ENCODE assay signal across 9 mouse cellular contexts in the genomic region with DNA sequence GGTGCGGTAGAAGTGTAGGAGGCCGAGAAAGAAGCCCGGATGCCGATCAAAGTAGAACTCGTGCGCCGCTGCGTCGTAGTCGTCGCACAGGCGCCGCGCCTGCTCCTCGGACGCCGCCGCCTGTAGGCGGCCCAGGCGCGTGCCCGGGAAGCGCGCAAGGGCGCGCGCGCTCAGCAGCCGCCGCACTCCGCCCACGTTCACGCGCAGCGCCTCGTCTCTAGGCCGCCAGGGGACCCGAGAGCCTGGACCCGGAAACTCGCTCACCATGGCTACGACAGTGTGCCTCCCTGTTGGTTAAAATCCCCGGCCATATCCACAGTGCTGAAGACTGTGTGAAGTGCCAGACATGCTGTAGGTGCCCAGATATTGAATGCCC. TPM values are rescaled to one million over a fixed set of nuclear protein-coding genes. Genes with fewer than 3 reads are reported as not detected.
DNase-seq lines count a peak whose midpoint lies in the region; ATAC-seq lines count a peak whose summit lies in the region.
"Had no signal": no experiment of that assay in that cellular context is flagged by ENCODE, and none has a peak within 500 bp of the region (broad histone marks: within the 10 kb centered on the region; RNA-seq: fewer than 3 reads in every experiment).

No protein-coding gene starts in this region.

- no peak overlapping the region for H3K27ac ChIP-seq in kidney, embryonic 15.5 days
- H3K27ac ChIP-seq in forebrain, embryonic 12.5 days, result no peak overlapping the region
- H3K27ac ChIP-seq in limb, embryonic 12.5 days, result no peak overlapping the region
- H3K27ac ChIP-seq: macrophage had no signal

- peak; percentile 26; the same call in 1 of the 2 replicates for ATAC-seq in kidney, embryonic 15.5 days (replicated peaks; ENCODE audit: low FRiP score)
- ATAC-seq in forebrain, embryonic 12.5 days (ENCODE audit: low FRiP score), result peak; percentile 64; the same call in 1 of the 2 replicates
- no peak for ATAC-seq in limb, embryonic 12.5 days (ENCODE audit: insufficient number of reproducible peaks, insufficient read depth, low FRiP score, low TSS enrichment, low read depth)

- H3K36me3 ChIP-seq in kidney, embryonic 15.5 days, result no peaks in the 10 kb centered on the region
- no peaks in the 10 kb centered on the region for H3K36me3 ChIP-seq in forebrain, embryonic 12.5 days (replicated peaks)
- H3K36me3 ChIP-seq in limb, embryonic 12.5 days, result no peaks in the 10 kb centered on the region

- no peak overlapping the region for H3K9ac ChIP-seq in kidney, embryonic 15.5 days
- H3K9ac ChIP-seq in forebrain, embryonic 12.5 days, result no peak overlapping the region
- H3K9ac ChIP-seq in limb, embryonic 12.5 days (replicated peaks), result peak overlapping the region; percentile 45; the same call in 1 of the 2 replicates

- H3K4me2 ChIP-seq in kidney, embryonic 15.5 days, result peak overlapping the region; percentile 70
- peak overlapping the region; percentile 52 for H3K4me2 ChIP-seq in forebrain, embryonic 12.5 days
- H3K4me2 ChIP-seq in limb, embryonic 12.5 days, result peak overlapping the region; percentile 61

- DNase-seq in kidney, adult 18-20 months, result no peak
- peak; percentile 53 for DNase-seq in ES-CJ7 (ENCODE audit: low read depth, low spot score)
- DNase-seq in right cerebral cortex, postnatal 10 days (ENCODE audit: low spot score in 2 of 2), result peak; percentile 48 to 59
- no peak for DNase-seq in frontal cortex, postnatal 25 days (ENCODE audit: low spot score in 2 of 2)
- DNase-seq in heart, adult 18-20 months, result no peak

- H3K27me3 ChIP-seq in kidney, embryonic 15.5 days, result peaks cover 82% of the 10 kb centered on the region
- H3K27me3 ChIP-seq in forebrain, embryonic 12.5 days, result peaks cover 84% of the 10 kb centered on the region
- peaks cover 86% of the 10 kb centered on the region for H3K27me3 ChIP-seq in limb, embryonic 12.5 days

- WGBS in kidney, embryonic 15.5 days, result 12% methylated on average over 42 of the region's 42 CpGs
- 10% methylated on average over 42 of the region's 42 CpGs for WGBS in forebrain, embryonic 12.5 days
- WGBS in limb, embryonic 12.5 days, result 13% methylated on average over 42 of the region's 42 CpGs

- peak overlapping the region; percentile 36 for H3K4me3 ChIP-seq in kidney, embryonic 15.5 days (replicated peaks)
- peak overlapping the region; percentile 37 for H3K4me3 ChIP-seq in forebrain, embryonic 12.5 days (replicated peaks)
- H3K4me3 ChIP-seq in limb, embryonic 12.5 days (replicated peaks), result peak overlapping the region; percentile 41

- peaks cover 30% of the 10 kb centered on the region for H3K4me1 ChIP-seq in kidney, embryonic 15.5 days
- peaks cover 29% of the 10 kb centered on the region for H3K4me1 ChIP-seq in forebrain, embryonic 12.5 days
- H3K4me1 ChIP-seq in limb, embryonic 12.5 days (replicated peaks), result peaks cover 30% of the 10 kb centered on the region

- H3K9me3 ChIP-seq in kidney, embryonic 15.5 days (replicated peaks), result no peaks in the 10 kb centered on the region
- 0 out of 2 replicates have a peak, but pooled peaks cover 2% of the 10 kb centered on the region for H3K9me3 ChIP-seq in forebrain, embryonic 12.5 days
- no peaks in the 10 kb centered on the region for H3K9me3 ChIP-seq in limb, embryonic 12.5 days

RNA-seq across cellular contexts. Expression of a gene that starts 2.4 kb away (rescaled TPM):
- 0.23 and 0.28 TPM in 2 replicates for polyA plus RNA-seq in kidney, embryonic 15.5 days (2015; fragmentation: Nextera tagmentation; extraction: Ambion mirVana)
- polyA plus RNA-seq in forebrain, embryonic 12.5 days (2016; fragmentation: Nextera tagmentation; extraction: Ambion mirVana), result 0.12 and 0.18 TPM in 2 replicates
- polyA plus RNA-seq in limb, embryonic 12.5 days (2016; fragmentation: Nextera tagmentation; extraction: Ambion mirVana), result 1.1 and 1.3 TPM in 2 replicates
- under 1 TPM in 1 of 2 experiments, not detected in 1; 0.10 TPM for total RNA-seq in heart, adult 18-20 months (2021)
- polyA plus RNA-seq: macrophage had no signal

RNA-seq across cellular contexts. Expression of a gene that starts 14.0 kb away (rescaled TPM):
- 0.13 TPM in 1 of 2 replicates, not detected in the other for polyA plus RNA-seq in kidney, embryonic 15.5 days (2015; fragmentation: Nextera tagmentation; extraction: Ambion mirVana)
- polyA plus RNA-seq in forebrain, embryonic 12.5 days (2016; fragmentation: Nextera tagmentation; extraction: Ambion mirVana), result not detected in 2 replicates
- polyA plus RNA-seq in limb, embryonic 12.5 days (2016; fragmentation: Nextera tagmentation; extraction: Ambion mirVana), result not detected in 2 replicates
- not detected for total RNA-seq in heart, adult 18-20 months (2021)
- polyA plus RNA-seq: macrophage had no signal

RNA-seq across cellular contexts. Expression of a gene that starts 21.8 kb away (rescaled TPM):
- polyA plus RNA-seq in kidney, embryonic 15.5 days (2015; fragmentation: Nextera tagmentation; extraction: Ambion mirVana), result 0.55 TPM in 1 of 2 replicates, not detected in the other
- not detected in 2 replicates for polyA plus RNA-seq in forebrain, embryonic 12.5 days (2016; fragmentation: Nextera tagmentation; extraction: Ambion mirVana)
- not detected in 2 replicates for polyA plus RNA-seq in limb, embryonic 12.5 days (2016; fragmentation: Nextera tagmentation; extraction: Ambion mirVana)
- total RNA-seq in heart, adult 18-20 months (2021), result not detected
- polyA plus RNA-seq: macrophage had no signal

RNA-seq across cellular contexts. Expression of a gene that starts 31.4 kb away (rescaled TPM):
- not detected in 2 replicates for polyA plus RNA-seq in kidney, embryonic 15.5 days (2015; fragmentation: Nextera tagmentation; extraction: Ambion mirVana)
- polyA plus RNA-seq in forebrain, embryonic 12.5 days (2016; fragmentation: Nextera tagmentation; extraction: Ambion mirVana), result not detected in 2 replicates
- not detected in 2 replicates for polyA plus RNA-seq in limb, embryonic 12.5 days (2016; fragmentation: Nextera tagmentation; extraction: Ambion mirVana)
- total RNA-seq in heart, adult 18-20 months (2021), result not detected
- polyA plus RNA-seq: macrophage had no signal

RNA-seq across cellular contexts. Expression of a gene that starts 52.9 kb away (rescaled TPM):
- polyA plus RNA-seq in kidney, embryonic 15.5 days (2015; fragmentation: Nextera tagmentation; extraction: Ambion mirVana), result 70.1 and 91.1 TPM in 2 replicates
- not detected in 2 replicates for polyA plus RNA-seq in forebrain, embryonic 12.5 days (2016; fragmentation: Nextera tagmentation; extraction: Ambion mirVana)
- polyA plus RNA-seq in limb, embryonic 12.5 days (2016; fragmentation: Nextera tagmentation; extraction: Ambion mirVana), result not detected in 2 replicates
- total RNA-seq in heart, adult 18-20 months (2021), result not detected
- polyA plus RNA-seq: macrophage had no signal

Comparison
In these comparisons a context has a peak if more than half of its experiments do, and no peak if none do; other contexts are left out.
1. DNase-seq: peak in ES-CJ7 (single experiment) and right cerebral cortex, postnatal 10 days (2 of 2); none in kidney, adult 18-20 months (single experiment), frontal cortex, postnatal 25 days (0 of 2) and heart, adult 18-20 months (0 of 2).
2. Peak in every context shown above with its lines, with median percentiles within 50 percentile points of each other: H3K4me2 ChIP-seq and H3K4me3 ChIP-seq.